Mouse (Mus musculus): ENCODE results near the gene Gm42417. TPM values are rescaled to one million over a fixed set of nuclear protein-coding genes. Genes with fewer than 3 reads are reported as not detected.

Gene Gm42417
- 10 to 100 TPM; 10.2 to 32.9 TPM for total RNA-seq (2021)
- long read RNA-seq, experiment 1, result 0 reads
- long read RNA-seq, experiment 2, result 0 reads

DNA sequence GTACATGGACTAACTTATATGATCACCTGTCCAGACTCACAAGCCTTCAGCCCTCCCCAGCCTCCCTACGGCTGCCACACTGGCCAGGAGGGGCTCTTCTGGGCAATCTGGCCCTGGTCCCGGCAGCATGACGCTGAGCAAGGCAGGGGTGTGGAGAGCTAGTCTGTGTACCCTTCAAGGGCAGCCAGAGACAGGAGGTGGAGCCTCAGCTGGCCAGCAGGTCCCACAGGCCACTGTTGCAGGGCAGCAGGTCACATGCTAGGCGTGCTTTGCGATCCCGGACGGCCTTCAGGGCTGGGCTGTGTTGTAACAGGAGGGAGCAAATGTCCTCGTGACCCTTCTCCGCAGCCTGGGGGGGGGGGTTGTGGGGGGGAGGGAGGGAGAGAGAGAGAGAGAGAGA lies at the start of gene Gm42417:
Gene Gm42417, minus strand, starts transcription at position 244 of the 400 bp plus-strand sequence.
- peak; percentile 93 for DNase-seq

DNA sequence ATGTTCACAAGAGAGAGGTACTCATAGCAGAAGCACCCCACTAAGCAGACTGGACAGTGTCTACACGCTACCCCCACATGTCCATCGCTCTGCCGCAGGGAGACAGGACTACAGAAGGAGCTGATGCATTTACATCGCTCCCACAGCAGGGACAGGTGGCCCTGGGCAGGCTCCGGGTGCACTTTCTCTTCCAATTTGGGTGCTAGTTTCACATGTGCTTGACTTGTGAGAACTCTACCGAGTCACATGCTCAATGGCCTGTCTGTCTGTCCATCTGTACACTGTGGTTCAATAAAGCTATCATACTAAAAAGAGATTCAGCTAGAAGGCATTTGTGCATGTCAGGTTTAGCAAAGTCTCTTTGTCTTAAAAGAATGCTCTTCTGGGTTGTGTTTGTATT lies 48.6 kb upstream of the Gm42417 start:
- DNase-seq, result no peak

DNA sequence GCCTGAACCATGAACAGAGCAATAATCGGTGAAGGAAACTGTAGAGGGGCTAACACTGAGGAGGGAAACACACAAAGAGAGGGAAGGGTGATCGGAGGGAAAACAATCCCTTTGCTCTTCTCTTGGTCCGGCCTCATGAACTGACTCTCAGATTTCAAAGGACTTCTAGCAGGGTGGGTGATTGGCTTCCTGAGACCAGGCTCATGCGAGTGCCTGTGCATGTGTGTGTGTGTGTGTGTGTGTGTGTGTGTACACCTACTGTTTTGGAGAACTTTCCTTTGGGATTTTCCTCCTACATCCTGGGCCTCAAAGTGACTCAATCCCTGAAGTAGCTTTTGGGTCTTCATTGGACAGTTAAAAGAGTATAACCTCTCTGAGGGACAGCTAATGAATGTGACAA lies 47.1 kb upstream of the Gm42417 start:
- no peak for DNase-seq

DNA sequence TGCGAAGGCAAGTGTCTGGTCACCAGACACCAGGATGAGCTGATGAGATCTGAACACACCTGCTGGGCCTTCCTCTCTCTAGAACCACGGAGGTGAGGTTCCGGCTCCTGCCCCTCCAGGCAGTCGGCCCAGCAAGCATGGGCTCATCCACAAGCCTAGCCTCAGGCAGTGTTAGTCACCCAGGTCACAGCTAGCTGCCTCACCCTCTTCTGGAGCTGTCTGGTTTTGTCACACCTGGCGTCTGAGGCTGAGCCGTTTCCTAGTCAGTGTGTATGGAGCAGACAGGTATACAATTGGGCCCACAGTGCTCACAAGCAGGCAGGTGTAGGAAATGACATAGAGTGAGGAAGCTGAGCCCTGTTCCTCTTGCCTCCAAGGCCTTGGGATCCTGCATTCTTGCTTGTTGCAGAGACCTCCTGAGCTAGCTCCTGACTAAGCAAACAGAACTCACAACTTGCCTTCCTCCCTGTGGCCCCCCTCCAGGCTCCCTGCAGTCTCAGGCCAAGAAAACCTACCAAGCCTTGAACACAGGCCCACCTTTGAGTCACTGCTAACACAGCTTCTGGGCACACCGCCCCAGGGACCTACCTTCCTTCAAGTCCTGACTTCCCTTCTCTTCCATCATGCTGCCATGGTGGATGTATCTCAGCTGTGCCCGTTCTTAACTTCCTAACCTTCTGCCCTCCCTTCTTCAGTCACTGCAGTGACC lies 44.3 kb upstream of the Gm42417 start:
- peak; percentile 1 for DNase-seq

DNA sequence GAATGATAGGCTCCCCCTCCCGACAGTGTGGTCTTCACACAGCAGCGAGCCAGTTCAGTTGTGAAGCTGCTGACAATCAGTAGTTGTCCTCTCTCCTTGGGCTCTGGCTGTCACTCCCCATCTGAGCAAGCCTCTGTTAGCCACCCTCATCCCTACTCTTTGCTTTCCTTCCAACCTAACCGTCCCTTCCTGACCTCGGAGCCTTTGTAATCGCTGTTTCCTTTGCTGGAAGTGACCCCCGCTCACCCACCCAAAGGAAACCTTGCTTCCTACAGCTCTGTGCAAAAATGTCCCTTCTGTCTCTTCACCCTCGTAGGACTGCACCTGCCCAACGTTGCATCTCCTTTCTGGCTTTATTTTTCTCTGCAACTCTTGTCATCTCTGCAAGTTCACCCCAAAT lies 43.0 kb upstream of the Gm42417 start:
- peak; percentile 7 for DNase-seq

DNA sequence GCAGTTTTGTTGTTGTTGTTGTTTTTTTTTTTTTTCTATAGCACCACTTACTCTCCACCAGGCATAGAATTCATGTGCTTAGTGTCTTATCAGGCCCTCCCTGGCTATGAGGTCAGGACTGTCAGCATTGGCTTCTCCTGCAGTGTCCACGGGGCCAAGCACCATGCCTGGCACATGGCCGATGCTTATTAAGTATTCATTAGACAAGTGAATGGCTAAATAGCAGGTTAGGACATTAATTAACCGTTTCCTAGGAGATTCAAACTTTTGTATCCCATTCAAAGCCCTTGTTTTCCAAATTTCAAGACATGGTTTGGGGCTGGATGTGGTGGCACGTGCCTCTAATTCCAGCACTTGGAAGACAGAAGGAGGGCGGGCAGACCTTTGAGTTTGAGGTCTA lies 42.0 kb upstream of the Gm42417 start:
- no peak for DNase-seq

DNA sequence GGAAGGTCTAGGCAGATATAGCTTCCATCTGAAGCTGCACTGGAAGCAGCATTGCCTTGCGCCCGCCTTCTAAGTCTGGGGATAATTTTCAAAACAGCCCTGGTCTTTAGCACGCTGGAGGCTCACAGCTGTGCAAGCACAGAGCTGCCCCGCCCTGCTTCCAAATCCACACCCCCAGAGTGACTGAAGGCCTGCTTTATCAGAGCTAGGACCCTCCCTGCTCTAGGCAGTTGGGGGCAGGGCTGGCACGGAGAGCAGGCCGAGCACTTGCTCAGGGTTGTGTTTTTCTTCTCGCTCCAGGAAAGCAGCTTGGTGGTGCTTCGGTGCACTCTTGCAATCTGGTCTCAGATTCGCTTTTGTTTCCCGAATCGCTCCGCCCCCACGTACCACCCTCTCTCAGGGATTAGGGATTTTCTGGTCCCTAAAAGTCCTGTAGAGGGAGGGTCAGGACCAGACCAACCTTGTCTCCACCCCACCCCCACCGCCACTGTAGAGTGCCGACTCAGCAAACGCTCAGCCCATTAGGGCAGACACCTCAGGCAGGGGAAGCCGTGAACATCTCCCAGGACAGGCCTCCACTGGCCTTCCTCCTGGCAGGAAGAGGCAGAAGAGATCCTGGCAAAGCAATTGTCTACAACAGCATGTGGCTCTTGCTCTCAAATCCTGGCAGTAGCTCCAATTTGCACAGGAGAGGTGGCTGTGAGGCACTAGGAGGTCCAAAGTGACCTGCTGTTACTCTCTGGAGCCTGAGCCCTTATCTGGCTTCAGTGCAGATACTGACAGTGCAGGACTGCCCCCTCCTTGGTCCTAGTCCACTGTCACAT lies 41.4 kb upstream of the Gm42417 start:
- peak; percentile 73 for DNase-seq

DNA sequence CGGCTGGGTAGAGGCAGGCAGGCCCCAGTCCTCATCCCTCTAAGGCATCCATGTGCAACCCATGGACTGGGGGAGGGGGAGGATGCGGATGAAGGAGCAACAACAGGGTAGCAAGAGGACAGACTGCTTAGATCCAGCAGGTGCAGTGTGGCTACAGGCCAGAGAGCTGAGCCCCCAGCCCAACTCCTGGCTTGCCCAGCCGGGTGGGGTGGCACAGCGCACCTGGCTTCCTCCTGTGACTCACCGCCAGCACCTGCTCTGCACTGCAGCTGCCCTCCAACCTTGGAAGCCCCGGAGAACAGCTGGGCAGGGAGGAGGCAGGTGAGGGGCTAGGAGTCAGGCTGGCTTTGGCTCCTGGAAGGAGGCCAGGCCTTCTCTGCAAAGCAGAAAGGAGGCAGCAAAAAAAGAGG lies 40.8 kb upstream of the Gm42417 start:
- DNase-seq, result no peak

DNA sequence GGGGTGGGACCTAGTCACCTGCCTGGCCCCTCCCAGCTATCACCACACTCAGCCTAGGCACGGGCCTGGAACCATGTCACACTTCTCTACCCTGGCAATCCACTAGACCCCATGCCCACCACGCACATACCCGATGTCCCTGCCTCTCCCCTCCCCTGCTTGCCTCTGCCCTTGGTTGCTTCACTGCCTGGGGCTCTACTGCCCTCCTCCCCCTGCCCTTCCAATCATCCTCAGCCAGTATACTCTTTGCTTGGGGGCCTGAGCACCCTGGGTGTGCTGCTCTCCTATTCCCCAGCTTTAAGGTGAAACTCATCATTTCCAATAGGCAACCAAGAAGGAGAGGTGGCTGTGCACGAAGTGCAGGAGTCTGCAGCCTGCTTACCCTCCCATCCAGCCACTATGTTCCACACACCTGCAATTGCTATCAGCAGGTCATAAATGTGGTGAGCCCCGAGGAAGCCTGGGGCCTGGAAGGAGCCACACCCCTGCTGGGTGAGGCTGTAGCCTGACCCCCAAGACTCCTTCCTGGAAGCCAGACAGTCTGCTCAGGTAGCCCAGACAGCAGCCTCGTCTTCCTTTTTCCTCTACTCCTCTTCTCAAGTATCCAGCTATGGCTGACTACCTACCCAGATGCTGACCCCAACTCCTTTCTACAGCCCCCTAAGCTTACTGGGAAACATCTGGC lies 37.9 kb upstream of the Gm42417 start:
- no peak for DNase-seq

DNA sequence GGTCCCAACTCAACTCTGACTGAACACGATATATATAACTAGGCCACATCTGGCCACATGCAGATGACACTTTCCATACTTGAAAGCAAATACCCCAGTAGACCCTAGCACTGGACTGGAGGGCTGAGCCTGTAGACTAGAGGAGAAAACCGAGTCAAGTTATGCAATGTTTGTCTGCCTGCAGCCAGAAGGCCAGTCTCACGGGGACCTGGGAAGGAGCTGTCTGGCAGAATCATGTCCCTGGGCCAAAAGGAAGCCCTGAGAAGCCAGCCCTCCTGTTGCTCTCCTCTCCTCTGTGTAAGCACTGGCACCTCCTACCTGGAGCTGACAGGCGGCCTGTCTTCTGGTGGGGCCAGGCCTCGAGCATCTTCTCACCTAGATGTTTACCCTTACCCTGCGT lies 36.1 kb upstream of the Gm42417 start:
- DNase-seq, result no peak

DNA sequence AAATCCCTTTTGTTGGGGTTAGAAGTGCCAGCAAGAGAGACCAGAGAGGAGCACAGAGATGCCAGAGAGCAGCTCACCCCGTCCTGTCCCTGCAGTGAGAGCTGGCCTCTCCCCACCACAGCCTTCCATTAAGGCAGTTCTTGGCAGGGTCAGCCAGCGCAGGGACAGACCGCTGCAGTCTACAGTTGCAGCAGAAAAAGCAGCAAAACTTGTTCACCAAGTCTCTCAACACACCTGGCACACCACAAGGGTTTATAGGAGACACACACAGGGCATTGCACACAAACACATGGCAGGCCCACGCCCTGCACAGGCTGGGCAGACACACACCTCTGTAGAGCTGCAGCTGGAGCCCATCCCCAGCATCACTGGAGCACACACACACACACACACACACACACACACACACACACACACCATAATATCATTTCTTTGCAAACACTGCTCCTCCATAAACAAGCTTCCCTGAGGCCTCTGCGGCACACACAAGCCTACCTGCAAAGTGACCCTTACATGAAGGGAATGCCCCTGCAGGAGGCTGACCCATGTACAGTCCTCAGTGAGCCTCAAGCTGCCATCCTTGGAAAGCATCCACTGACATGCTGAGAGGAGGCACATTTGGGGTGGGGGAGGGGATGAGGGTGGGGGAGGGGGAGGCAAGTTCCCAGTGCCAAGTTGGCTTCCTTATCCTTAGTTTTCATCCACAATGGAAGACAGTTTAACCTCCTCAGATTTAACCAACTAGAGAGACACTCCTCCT lies 35.1 kb upstream of the Gm42417 start:
- no peak for DNase-seq

DNA sequence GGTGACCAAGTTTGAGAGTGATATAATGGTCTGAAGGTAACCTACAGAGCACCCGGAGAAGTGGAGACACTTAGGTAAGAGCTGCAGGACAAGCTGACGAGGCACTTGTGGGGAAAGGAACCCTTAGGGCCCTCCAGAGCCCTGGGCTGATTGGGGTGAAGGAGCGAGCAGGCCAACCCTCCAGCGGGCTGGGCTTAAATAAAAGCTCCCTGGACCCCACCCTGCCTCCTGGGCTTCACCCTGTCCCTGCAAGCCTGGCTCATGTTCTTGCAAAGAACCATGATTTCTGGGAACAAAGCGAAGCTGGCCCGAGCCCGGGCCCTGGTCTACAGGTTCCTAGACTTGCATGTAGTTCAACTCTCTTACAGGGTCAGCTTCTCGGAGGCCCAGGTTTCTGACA lies 34.3 kb upstream of the Gm42417 start:
- no peak for DNase-seq

DNA sequence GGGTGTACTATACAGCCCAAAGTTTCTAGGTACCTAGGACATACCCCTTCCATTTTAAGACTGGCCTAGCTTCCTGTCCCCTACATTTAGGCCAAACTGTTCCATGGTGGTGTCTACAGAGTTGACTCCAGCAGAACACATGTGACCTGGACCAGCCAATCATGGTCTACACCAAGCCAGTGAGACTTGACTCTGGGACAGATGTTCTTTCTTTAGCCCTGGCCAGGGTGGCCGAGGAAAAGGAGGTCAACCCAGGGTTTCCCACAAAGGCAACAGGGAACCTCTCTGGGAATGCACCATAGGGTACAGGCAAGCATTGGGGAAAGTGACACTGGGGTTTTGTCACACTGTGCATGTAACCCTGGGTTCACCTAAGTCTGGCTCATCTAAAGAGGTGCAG lies 33.5 kb upstream of the Gm42417 start:
- no peak for DNase-seq

DNA sequence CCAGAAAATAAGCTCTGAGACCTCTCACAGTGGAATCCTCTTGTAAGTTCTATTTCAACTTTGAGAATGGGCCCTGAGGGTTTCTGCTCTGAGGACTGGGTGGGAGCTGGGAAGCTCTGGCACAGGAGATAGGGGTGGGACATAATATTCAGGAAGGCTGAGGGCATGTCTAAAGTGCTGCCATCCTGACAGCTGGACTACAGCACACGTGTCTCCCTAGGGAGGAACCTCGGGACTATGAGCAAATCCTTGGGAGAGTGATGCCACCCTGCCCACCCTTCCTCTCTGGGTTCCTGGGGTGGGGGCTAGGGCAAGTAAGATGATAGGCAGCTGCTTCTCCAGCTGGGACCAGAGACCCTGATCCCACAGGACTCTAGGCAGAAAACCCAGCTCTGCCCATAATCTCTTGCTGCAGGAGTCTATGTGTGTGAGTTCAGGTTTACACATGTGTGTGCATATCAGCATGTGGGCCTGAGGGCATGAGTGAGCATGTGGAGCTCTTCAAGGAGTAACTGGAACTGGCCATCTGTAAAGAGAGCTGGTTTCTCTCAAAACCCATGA lies 33.0 kb upstream of the Gm42417 start:
- DNase-seq, result no peak

DNA sequence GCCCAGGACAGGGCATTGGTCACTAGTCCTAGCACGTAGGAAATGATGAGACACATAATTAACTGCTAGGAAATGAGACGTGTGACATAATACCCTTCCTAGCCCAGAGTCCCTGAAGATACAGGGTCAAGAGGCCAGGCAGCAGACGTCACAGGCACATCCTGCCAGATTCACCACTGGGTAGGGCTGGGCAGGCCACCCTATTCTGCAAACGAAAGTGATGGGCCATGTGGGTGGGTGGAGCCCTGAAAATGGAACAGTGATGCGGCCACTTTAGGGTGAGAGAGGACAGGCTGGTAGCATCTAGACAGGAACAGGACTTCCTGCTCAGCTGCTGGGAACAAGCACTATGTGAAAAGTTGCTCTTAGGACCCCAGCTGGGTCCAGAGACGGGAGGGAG lies 32.4 kb upstream of the Gm42417 start:
- DNase-seq, result peak; percentile 77

DNA sequence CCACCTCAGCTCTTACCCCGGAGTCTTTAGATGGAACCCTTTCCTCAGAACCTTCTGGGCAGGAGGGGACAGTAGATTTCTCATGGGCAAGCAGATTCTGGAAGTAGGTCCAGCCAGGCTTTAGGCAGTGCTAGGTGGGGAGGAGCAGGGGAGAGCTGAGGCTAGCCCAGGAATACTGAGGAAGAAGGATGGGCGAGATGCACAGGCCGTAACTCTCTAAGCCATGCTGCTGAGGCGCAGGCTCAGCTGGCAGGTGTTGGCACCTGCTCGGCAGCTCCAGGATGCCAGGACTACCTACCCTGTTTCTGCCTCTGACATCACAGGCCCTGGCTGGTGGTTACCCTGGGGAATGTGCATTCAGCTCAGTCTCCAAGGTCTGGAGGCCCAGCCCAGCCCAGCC lies 31.1 kb upstream of the Gm42417 start:
- DNase-seq, result no peak

DNA sequence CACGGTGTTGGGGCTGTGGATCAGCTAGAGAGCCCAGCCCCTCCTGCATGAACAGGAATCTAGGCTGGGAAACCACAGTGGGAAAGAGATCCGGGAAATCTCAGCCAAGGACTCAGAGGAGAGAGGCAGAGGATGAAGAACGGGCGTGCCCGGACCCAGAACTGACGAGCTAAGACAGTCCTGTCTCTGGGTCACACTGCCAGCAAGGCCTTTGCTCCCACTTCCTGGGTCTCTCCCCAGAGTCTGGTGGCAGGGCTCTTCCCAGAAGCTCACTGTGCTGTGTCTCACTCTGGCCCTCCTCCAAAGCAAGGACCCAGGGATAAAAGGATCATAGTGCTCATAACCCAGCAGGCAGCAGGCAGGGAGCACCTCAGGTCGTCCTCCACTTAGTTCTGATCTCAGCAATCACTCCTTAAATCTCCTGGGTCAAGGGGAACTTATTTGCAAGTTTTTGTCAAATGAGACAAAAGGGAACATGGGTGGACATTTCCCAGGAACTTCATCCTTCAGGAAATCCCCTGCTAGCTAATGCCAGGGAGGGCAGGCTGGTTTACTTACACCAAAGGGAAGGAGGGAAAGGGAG lies 30.6 kb upstream of the Gm42417 start:
- no peak for DNase-seq

DNA sequence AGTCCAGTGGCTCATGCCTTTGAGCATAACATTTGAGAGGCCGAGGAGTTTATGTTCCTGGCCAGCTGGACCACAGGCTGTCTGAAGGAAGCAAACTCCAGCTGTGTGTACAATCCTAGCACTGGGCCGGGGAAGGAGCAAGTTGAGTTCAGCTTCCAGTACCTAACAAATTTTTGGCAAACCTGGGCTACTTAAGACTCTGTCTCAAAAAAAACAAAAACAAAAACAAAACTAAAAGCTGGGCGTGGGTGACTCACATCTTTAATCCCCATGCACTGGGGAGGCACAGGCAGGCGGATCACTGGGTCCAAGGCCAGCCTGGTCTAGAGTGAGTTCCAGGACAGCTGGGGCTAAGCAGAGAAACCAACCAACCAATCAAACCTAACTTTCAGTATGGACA lies 29.5 kb upstream of the Gm42417 start:
- DNase-seq, result no peak

DNA sequence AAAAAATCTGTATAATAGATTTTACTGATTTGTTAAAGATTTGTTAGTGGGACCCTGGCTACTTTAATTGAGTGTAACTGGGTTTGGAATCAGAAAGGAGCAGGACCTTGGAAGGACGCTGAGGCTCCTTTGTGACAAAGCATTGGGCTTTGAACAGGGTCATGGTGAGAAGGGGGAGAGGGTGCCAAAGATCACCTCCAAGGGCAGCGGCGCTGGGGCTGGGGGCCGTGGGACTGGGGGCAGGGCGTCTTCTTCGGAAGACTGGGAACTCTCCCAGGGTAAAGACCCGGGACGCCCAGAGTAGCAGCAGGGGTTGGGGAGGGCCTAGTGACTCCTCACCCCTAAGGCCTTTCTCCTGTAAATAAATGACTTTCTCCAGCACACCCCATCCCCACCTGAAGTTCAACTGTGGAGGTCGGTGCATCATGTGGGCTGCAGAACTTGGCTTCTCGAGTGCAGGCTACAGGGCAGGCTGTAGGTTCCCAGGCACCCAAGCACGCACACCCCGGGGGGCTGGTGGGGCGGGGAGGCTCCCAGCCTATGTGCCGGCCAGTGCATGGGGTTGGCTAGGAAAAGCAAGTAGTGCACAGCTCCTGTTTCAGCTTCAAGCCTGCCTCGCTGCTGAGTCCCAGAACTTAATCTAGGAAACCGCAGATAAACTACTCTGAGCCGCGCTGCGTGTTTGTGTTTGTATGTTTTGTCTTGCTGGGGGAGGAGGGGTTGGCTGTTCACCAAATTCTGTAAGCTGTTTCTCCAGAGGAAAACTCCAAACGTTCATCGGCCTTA lies 28.8 kb upstream of the Gm42417 start:
- DNase-seq, result no peak

DNA sequence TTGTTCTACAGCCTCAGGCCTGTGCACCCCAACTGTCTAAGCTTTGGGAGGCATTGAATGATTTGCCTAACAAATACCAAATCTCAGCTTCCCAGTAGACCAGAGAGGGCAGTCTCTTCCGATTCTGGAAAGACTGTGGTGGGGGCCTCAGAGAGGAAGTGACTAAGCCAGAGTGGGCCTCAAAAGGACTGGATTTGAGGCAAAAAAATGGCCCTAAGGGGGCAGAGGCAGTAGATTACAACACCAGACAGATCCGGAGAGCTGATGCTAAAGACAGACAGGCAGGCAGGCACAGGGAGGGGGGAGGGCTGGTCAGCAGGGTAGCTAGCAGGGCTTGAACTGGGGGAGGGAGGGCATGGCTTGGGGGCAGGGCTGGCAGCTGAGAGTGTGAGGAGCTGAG lies 27.2 kb upstream of the Gm42417 start:
- DNase-seq, result no peak

DNA sequence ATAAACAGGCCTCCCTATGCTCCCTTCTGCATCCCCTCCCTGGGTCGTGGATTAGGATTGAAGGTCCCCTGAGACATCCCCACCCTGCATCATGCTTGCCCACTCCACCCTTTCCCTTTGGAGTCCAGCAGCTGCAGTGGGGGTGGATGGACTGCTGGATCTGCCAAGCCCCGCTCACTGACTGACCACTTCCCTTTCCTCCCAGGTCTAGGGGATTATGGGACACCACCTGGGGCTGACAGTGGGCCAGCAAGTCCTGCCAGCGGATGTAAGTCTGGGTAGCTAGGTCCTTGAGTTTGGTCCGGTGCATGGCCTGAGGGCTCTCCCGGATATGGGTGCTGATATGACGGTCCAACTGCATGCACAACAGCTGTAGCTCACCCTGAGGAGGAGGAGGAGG lies 24.9 kb upstream of the Gm42417 start:
- DNase-seq, result peak; percentile 22
